Mouse (Mus musculus) ES-E14 (cell line): ENCODE measurements around the gene Vapa. TPM values are rescaled to one million over a fixed set of nuclear protein-coding genes. Genes with fewer than 3 reads are reported as not detected.

Source experiments
- DNase-seq: peaks from one replicate; pipeline ENCODE4 v3.0.0-alpha.2; 2013; ENCODE audit warnings: low read depth, low spot score
- H3K27ac ChIP-seq: 2 replicates; pipeline ENCODE4 v1.5.1; 2012; ENCODE audit warnings: low read depth, mild to moderate bottlenecking, low read length, moderate library complexity, mixed read lengths; ENCODE audit not compliant: poor library complexity, insufficient read depth, severe bottlenecking
- H3K36me3 ChIP-seq: 2 replicates; pipeline ENCODE4 v1.6.1; 2012; ENCODE audit warnings: mild to moderate bottlenecking, low read length, moderate library complexity, mixed read lengths; ENCODE audit not compliant: control insufficient read depth, poor library complexity, insufficient read depth, severe bottlenecking
- H3K4me1 ChIP-seq, 2 experiments: fragments of 150-350 bp in 1 of 2; sonication (generic) in 1 of 2; 2 replicates each; pipeline ENCODE4 v1.6.1; 2012; ENCODE audit warnings: low read length in 2 of 2, mild to moderate bottlenecking in 1 of 2, mixed read lengths in 1 of 2; ENCODE audit not compliant: control insufficient read depth in 2 of 2, insufficient read depth in 2 of 2, poor library complexity in 1 of 2
- H3K4me3 ChIP-seq, 2 experiments: fragments of 150-350 bp in 1 of 2; sonication (generic) in 1 of 2; 2 replicates each; pipeline ENCODE4 v1.5.1; 2012; ENCODE audit warnings: low read length in 2 of 2, low read depth in 1 of 2, mild to moderate bottlenecking in 1 of 2, mixed read lengths in 1 of 2; ENCODE audit not compliant: insufficient read depth in 1 of 2, poor library complexity in 1 of 2, severe bottlenecking in 1 of 2
- H3K9ac ChIP-seq: 2 replicates; pipeline ENCODE4 v1.6.1; 2012; ENCODE audit warnings: low read depth, mild to moderate bottlenecking, low read length, mixed read lengths; ENCODE audit not compliant: poor library complexity, insufficient read depth, severe bottlenecking
- H3K9me3 ChIP-seq: fragments of 150-350 bp; sonication (generic); 2 replicates; pipeline ENCODE4 v1.6.1; 2012; ENCODE audit warnings: low read depth, mild to moderate bottlenecking, low read length; ENCODE audit not compliant: control insufficient read depth, insufficient read depth
- CHD2 ChIP-seq: IDR thresholded peaks from 2 replicates; pipeline ENCODE4 v1.6.1; 2014; ENCODE audit warnings: mild to moderate bottlenecking, low read depth, low read length, inconsistent platforms
- HCFC1 ChIP-seq: IDR thresholded peaks from 2 replicates; pipeline ENCODE4 v1.6.1; 2012; ENCODE audit warnings: low read length, inconsistent platforms, borderline replicate concordance; ENCODE audit not compliant: insufficient read depth
- MAFK ChIP-seq: IDR thresholded peaks from 2 replicates; pipeline ENCODE4 v1.6.1; 2014; ENCODE audit warnings: mild to moderate bottlenecking, low read depth, low read length, inconsistent platforms; ENCODE audit not compliant: insufficient read depth
- ZC3H11A ChIP-seq: IDR thresholded peaks from 2 replicates; pipeline ENCODE4 v1.6.1; 2012; ENCODE audit warnings: low read depth, mild to moderate bottlenecking, inconsistent platforms, low read length, borderline replicate concordance
- ZNF384 ChIP-seq: IDR thresholded peaks from 2 replicates; pipeline ENCODE4 v1.6.1; 2012; ENCODE audit warnings: low read depth, low read length, inconsistent platforms
- in situ Hi-C, 2 experiments: fragments of 600-800 bp; cut with MboI; formaldehyde crosslinking; loops; one replicate each; pipeline ENCODE4 v1.15.1; 2025; ENCODE audit warnings: low sequenced_read_pairs in 2 of 2, inconsistent platforms in 1 of 2; ENCODE audit not compliant: unreplicated experiment in 2 of 2
- total RNA-seq: library from RNA; depleted of rRNA; stranded (reverse); fragments of 300-350 nt; gene quantifications from 2 replicates; pipeline ENCODE4 v1.2.3, GENCODE M21; 2012

Vapa gene
- total RNA-seq, 1 experiment: 78.0 TPM

DNA sequence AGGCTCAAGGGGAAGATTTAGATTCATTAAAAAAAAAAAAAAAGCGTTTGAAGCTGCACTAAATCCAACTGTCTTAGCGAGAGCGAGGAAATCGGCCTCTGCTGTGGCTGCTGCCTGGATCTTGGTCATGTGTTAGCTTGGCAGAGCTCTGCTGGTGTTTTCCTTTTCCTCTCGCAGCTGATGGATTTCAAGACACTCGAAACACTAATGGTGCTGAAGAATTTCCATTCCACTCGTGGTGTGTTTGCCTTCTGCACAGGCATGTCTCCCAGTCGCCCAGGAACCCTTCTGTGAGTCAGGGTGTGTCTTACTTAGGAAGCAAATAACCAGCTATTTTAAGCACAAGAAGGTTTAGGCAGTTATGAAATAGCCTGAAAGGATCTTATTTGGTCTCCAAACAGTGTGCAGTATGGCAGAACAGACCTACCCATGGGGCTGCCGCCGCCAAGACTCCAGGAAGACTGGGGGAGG lies 29.7 kb upstream of the Vapa start:
- in situ Hi-C loops: no loop called here
- no peaks in the 10 kb centered on the region for H3K9me3 ChIP-seq
- H3K4me3 ChIP-seq: no peak overlapping the region
- TF ChIP-seq ZNF384 (no peak), ZC3H11A (no peak), HCFC1 (no peak), MAFK (no peak), CHD2 (no peak)
- H3K36me3 ChIP-seq: no peaks in the 10 kb centered on the region
- no peak for DNase-seq
- H3K27ac ChIP-seq: no peak overlapping the region
- H3K9ac ChIP-seq: no peak overlapping the region
- H3K4me1 ChIP-seq: peaks cover 2 to 9% of the 10 kb centered on the region in 2 experiments; a peak in 3 of 4 replicates

DNA sequence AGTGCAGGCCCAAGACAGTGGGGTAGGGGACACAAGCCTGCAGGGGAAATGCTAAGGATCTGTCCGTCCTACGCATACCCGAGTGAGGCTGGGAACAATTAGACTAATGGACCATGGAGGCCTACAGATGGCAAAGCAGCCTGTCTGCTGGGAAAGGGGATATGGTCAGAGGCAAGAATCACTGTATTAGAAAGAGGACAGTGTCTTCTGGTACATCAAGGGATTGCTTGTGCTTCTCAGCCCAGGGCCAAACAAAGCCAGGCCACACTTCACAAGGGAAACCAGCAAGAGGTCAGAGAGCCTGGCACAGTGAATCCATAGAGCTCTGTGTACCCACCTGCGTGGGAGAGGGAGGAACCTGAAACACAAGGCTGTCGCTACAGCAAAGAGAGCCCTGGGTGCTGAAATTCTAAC lies 29.2 kb upstream of the Vapa start:
- in situ Hi-C loops: no loop called here
- Histone ChIP-seq H3K4me3 (no peak overlapping the region), H3K27ac (no peak overlapping the region), H3K9me3 (no peaks in the 10 kb centered on the region), H3K36me3 (no peaks in the 10 kb centered on the region), H3K9ac (no peak overlapping the region), H3K4me1 (peaks cover under 1 to 8% of the 10 kb centered on the region in 2 experiments; a peak in 3 of 4 replicates)
- no peak for DNase-seq
- TF ChIP-seq CHD2 (no peak), ZC3H11A (no peak), MAFK (no peak), ZNF384 (no peak)

DNA sequence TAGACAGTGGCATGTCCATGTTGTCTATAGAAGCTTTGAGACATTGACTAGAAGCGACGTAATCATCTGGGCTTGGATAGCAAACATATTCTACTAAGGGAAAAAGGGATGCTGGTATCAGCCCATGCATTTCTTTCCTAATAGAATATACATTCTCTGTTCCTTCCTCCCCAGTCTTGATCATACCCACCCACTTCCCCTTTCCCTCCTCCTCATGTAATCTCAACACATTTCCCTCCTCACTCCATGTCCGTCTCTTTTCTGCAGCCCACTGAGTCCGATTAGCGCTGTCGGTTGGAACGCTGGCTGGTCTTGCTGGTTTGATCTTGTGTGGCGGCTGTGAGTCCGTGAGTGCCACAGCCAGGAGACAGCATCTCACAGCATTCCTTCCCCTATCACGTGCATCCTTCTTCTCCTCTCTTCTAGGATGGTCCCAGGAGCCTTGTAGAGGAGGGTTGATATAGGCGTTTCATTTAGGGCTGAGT lies 28.4 kb upstream of the Vapa start, which contains the start of gene Txndc2:
Txndc2 (minus strand) TSS at position 435 of the 485 bp plus-strand sequence.
- H3K27ac ChIP-seq: no peak within 1 kb of the TSS

DNA sequence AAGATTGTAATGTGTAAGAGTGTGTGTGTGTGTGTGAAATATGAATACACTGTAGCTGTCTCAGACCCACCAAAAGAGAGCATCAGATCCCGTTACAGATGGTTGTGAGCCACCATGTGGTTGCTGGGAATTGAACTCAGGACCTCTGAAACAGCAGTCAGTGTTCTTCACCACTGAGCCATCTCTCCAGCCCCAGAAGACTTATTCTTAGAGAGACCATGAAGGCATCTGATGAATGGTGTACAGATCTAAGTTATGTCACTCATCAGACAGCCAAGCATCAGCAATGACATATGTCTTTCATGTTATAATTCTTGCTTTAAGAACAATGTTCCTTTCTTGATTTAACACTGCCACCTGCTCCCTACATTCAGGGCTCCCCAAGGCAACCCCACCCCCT lies 25.8 kb upstream of the Vapa start:
- H3K27ac ChIP-seq: no peak overlapping the region
- in situ Hi-C loops: no loop called here
- H3K36me3 ChIP-seq: no peaks in the 10 kb centered on the region
- H3K9me3 ChIP-seq: no peaks in the 10 kb centered on the region
- TF ChIP-seq ZC3H11A: no peak
- no peak for TF ChIP-seq HCFC1
- no peak for TF ChIP-seq MAFK
- TF ChIP-seq CHD2: no peak
- no peak for TF ChIP-seq ZNF384
- H3K4me3 ChIP-seq: no peak overlapping the region
- H3K4me1 ChIP-seq: peaks cover 1 to 4% of the 10 kb centered on the region in 2 experiments; a peak in 3 of 4 replicates
- no peak for DNase-seq
- no peak overlapping the region for H3K9ac ChIP-seq

More for the DNA sequence above, 28.4 kb upstream of the Vapa start, which contains the start of gene Txndc2:
- in situ Hi-C loops: no loop called here
- Histone ChIP-seq H3K36me3 (no peaks in the 10 kb centered on the region), H3K9me3 (no peaks in the 10 kb centered on the region), H3K4me1 (peaks cover 0 to 3% of the 10 kb centered on the region in 2 experiments; a peak in 1 of 4 replicates), H3K4me3 (no peak within 1 kb of the TSS), H3K9ac (no peak within 1 kb of the TSS)
- no peak for DNase-seq
- no peak for TF ChIP-seq MAFK
- no peak for TF ChIP-seq HCFC1
- no peak for TF ChIP-seq ZC3H11A
- no peak for TF ChIP-seq ZNF384
- TF ChIP-seq CHD2: no peak
